Mouse (Mus musculus) lung, embryonic 14.5 days (tissue): ENCODE measurements around the gene Mgrn1. TPM values are rescaled to one million over a fixed set of nuclear protein-coding genes. Genes with fewer than 3 reads are reported as not detected.
A peak's percentile ranks its signal among the peaks of the same experiment; 100 is the strongest.

Experiments
- ATAC-seq: fragments of 200-750 bp; cut with Nextera tagmentation; 2 replicates; pipeline ENCODE4 v1.8.0; 2017; ENCODE audit warnings: mild to moderate bottlenecking, moderate TSS enrichment, moderate library complexity; ENCODE audit not compliant: insufficient read depth
- DNase-seq: peaks from one replicate; pipeline ENCODE4 v3.0.0-alpha.2; 2015
- H3K27ac ChIP-seq: fragments of 300-500 bp; sonication (generic); 2 replicates; pipeline ENCODE4 v1.5.1; 2014; ENCODE audit warnings: low read depth, mild to moderate bottlenecking, moderate library complexity
- H3K27me3 ChIP-seq: fragments of 300-500 bp; sonication (generic); 2 replicates; pipeline ENCODE4 v1.6.1; 2014; ENCODE audit warnings: low read length, control low read depth; ENCODE audit not compliant: insufficient read depth
- H3K36me3 ChIP-seq: fragments of 300-500 bp; sonication (generic); 2 replicates; pipeline ENCODE4 v1.6.1; 2014; ENCODE audit warnings: control low read depth; ENCODE audit not compliant: insufficient read depth
- H3K4me1 ChIP-seq: fragments of 300-500 bp; sonication (generic); 2 replicates; pipeline ENCODE4 v1.6.1; 2014; ENCODE audit warnings: antibody characterized with exemption, control low read depth; ENCODE audit not compliant: insufficient read depth
- H3K4me2 ChIP-seq: fragments of 300-500 bp; sonication (generic); 2 replicates; pipeline ENCODE4 v1.6.1; 2014; ENCODE audit warnings: mild to moderate bottlenecking
- H3K4me3 ChIP-seq: fragments of 300-500 bp; sonication (generic); 2 replicates; pipeline ENCODE4 v1.5.1; 2014; ENCODE audit warnings: low read depth, low read length
- H3K9ac ChIP-seq: fragments of 300-500 bp; sonication (generic); 2 replicates; pipeline ENCODE4 v1.6.1; 2014
- H3K9me3 ChIP-seq: fragments of 300-500 bp; sonication (generic); 2 replicates; pipeline ENCODE4 v1.6.1; 2016; ENCODE audit warnings: low read depth, low read length, control low read depth
- CTCF ChIP-seq: IDR thresholded peaks from 2 replicates; pipeline ENCODE4 v1.5.1; 2016; ENCODE audit warnings: antibody characterized with exemption, low read depth
- WGBS: fragments of 180-500 bp; shearing (Covaris S2); extraction: QIAGEN DNeasy Blood & Tissue Kit; methylation state at CpG from one replicate; pipeline ENCODE4 v1.1.7; 2014; 5-methylcytosine and 5-hydroxymethylcytosine counted together
- polyA plus RNA-seq: library from polyadenylated mRNA; unstranded; fragments of >200 nt; fragmentation: Nextera tagmentation; extraction: Ambion mirVana; gene quantifications from 2 replicates; pipeline ENCODE4 v1.2.1, GENCODE M21; 2014

The Mgrn1 gene
- polyA plus RNA-seq, 1 experiment from 2014 or later, result 88.8 TPM

GRCm38 (mm10) chr16:4965392-4966129, 79.5 kb downstream of the Mgrn1 start:
- H3K27ac ChIP-seq, result no peak overlapping the region
- no peak for DNase-seq
- H3K4me1 ChIP-seq, result 0 out of 2 replicates have a peak, but pooled peaks cover 3% of the 10 kb centered on the region
- H3K9me3 ChIP-seq, result no peaks in the 10 kb centered on the region
- no peak for ATAC-seq
- no peaks in the 10 kb centered on the region for H3K36me3 ChIP-seq
- H3K4me3 ChIP-seq, result no peak overlapping the region
- H3K27me3 ChIP-seq, result no peaks in the 10 kb centered on the region
- H3K9ac ChIP-seq, result no peak overlapping the region
- no peak for TF ChIP-seq CTCF
- H3K4me2 ChIP-seq, result peak overlapping the region; percentile 87
- WGBS, result 85% methylated on average over 8 of the region's 8 CpGs

DNA sequence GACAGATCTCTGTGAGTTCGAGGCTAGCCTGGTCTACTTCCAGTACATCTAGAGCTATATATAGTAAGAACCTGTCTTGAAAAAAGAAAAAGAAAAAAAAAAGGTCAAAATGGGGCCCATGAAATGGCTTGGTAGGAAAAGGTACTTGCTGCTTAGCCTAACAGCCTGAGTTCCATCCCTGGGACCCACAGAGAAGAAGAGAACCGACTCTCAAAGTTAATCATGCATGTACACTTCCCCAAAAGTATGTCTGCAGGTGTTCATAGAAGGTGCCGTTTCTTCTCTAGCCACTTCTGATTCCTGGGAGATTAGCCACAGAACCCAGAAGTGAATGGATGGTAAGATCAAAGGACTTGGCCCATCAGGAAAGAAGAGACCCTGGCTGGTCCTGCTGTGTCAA, 82.4 kb downstream of the Mgrn1 start:
- TF ChIP-seq CTCF, result no peak
- WGBS, result 75% methylated on average over 3 of the region's 3 CpGs
- Histone ChIP-seq H3K27ac (no peak overlapping the region), H3K4me2 (no peak overlapping the region), H3K27me3 (no peaks in the 10 kb centered on the region), H3K9me3 (no peaks in the 10 kb centered on the region), H3K36me3 (no peaks in the 10 kb centered on the region), H3K4me1 (0 out of 2 replicates have a peak, but pooled peaks cover under 1% of the 10 kb centered on the region), H3K9ac (no peak overlapping the region), H3K4me3 (no peak overlapping the region)
- ATAC-seq (no peak), DNase-seq (no peak)

DNA sequence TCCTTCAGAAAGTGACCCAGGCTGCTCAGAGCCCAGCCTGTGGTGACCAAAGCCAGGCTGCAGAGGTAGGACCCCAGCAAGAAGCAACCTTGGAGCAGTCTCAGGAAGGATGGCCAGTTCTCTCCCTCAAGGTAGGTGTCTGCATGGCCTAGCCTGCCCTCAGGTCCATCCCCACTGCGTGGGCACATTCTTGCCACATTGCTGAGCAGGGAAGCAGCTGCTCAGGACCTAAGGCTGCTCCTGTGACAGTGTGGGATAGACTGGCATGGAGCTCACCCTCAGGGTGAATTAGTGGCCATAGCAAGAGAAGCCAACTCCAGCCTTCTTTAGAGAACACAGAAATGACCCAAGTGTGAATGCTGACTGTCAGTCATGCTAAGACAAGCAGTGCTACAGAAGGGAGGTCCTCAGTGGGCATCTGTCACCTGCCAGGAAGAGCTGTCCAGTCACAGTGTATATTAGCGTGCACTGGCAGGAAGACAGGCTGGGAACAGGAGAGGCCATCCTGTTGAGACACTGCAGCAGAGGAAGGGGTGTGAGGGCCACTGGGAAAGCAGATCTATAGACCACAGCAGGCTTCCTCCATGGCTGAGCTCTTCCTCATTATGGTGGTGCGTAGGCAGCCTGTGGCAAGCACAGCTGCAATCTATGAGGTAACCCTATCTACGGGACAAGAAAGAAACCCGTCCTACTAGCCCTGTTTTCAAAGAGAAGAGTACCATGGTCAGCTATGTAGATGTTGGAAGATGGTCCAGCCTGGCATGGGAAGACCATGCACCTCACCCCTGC, 83.2 kb downstream of the Mgrn1 start:
- 82% methylated on average over 5 of the region's 5 CpGs for whole genome bisulfite sequencing
- H3K27me3 ChIP-seq, result no peaks in the 10 kb centered on the region

DNA sequence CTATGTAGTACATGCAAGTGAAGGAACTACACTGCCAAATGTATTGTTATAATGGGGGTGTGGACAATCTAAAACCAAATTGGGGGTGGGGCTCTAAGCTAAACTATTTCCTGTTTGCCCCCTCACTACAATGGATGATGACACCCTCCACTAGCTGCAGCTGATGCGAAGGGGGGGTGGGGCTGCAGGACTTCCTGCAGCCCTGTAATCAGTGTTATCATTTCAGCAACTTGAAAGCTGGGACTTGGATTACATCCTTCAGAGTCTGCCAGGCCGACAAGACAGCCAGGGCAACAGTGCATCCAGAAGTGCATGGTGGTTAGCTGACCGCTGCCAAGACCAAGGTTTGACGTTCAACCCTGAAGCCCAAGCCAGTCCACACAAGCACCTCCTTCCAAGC, 85.6 kb downstream of the Mgrn1 start:
- ATAC-seq (no peak), DNase-seq (peak; percentile 55)
- Histone ChIP-seq H3K4me3 (no peak overlapping the region), H3K36me3 (no peaks in the 10 kb centered on the region), H3K27me3 (no peaks in the 10 kb centered on the region), H3K9ac (no peak overlapping the region), H3K27ac (peak overlapping the region; percentile 33; the same call in 1 of the 2 replicates), H3K9me3 (no peaks in the 10 kb centered on the region), H3K4me2 (no peak overlapping the region), H3K4me1 (no peaks in the 10 kb centered on the region)
- 58% methylated on average over 4 of the region's 4 CpGs for WGBS
- no peak for TF ChIP-seq CTCF

More for the DNA sequence above, 83.2 kb downstream of the Mgrn1 start:
- ATAC-seq (no peak), DNase-seq (peak; percentile 8)
- no peaks in the 10 kb centered on the region for H3K9me3 ChIP-seq
- H3K4me2 ChIP-seq, result no peak overlapping the region
- H3K27ac ChIP-seq, result no peak overlapping the region
- H3K36me3 ChIP-seq, result no peaks in the 10 kb centered on the region
- H3K4me1 ChIP-seq, result no peaks in the 10 kb centered on the region
- no peak for TF ChIP-seq CTCF
- H3K4me3 ChIP-seq, result no peak overlapping the region
- no peak overlapping the region for H3K9ac ChIP-seq

DNA sequence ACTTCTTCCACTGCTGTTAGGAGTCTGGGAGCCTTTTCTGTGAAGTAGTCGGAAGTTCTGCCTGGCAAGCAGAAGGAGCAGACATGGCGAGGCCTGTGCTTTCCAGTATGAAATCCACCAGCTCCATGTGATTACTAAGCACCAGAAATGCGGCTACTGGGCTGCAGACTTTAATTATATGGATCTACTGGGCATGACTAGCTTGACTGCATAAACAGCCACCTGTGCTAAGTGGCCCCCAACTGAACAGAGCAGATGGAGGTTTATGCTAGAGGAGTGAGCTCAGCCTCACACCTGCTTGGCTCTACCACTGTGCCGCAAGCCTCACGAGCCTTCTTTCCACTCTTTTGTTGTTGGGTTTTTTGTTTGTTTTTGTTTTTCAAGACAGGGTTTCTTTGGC, 88.5 kb downstream of the Mgrn1 start:
- no peak overlapping the region for H3K9ac ChIP-seq
- H3K27ac ChIP-seq, result no peak overlapping the region
- ATAC-seq, result no peak
- no peaks in the 10 kb centered on the region for H3K27me3 ChIP-seq
- H3K36me3 ChIP-seq, result no peaks in the 10 kb centered on the region
- H3K9me3 ChIP-seq, result no peaks in the 10 kb centered on the region
- DNase-seq, result no peak
- WGBS, result 84% methylated on average over 5 of the region's 5 CpGs
- H3K4me3 ChIP-seq, result no peak overlapping the region
- no peaks in the 10 kb centered on the region for H3K4me1 ChIP-seq
- H3K4me2 ChIP-seq, result no peak overlapping the region
- TF ChIP-seq CTCF, result no peak

- TF ChIP-seq CTCF, result no peak
- ATAC-seq, result no peak
Measured at GRCm38 (mm10) chr16:4976180-4976579, 90.1 kb downstream of the Mgrn1 start.

DNA sequence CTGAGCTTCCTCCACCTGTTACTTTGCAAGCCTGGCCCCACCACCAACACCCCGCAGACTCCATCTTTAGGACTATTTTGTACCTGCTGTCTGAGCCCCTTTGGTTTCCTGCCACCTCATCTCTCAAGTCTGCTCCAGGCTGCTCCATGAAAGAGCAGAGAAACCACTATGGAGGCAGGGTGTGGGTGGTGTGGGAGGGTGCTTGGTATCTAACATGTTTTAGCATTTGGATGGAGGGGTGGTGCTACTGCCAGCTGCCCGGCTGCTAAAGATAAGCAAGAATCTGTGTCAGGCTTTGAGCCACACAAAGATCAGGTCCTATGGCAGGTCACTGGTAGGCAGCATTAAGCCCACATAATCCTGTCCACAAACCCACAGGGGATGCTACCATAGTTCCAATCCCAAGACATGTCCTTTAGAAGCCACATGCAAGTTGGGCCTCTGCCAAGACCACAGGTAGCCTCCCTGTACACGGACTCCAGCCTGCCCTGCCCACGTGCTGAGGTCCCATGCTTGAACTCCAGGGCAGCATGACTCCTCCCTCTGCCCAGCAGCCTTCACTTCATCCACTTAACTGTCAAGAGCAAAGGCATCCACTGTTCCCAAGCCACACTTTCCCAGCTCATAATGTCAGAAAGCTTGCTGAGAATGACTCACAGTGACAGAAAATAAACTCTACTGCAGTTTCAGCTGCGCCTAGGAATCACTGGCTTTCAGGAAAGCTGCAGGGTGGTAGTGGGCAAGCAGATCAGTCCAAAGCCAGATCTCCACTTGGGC, 92.4 kb downstream of the Mgrn1 start:
- H3K9me3 ChIP-seq, result no peaks in the 10 kb centered on the region
- no peaks in the 10 kb centered on the region for H3K27me3 ChIP-seq
- ATAC-seq (no peak), DNase-seq (peak; percentile 20)
- H3K9ac ChIP-seq, result no peak overlapping the region
- no peaks in the 10 kb centered on the region for H3K4me1 ChIP-seq
- no peaks in the 10 kb centered on the region for H3K36me3 ChIP-seq
- no peak overlapping the region for H3K27ac ChIP-seq
- no peak for TF ChIP-seq CTCF
- no peak overlapping the region for H3K4me3 ChIP-seq
- H3K4me2 ChIP-seq, result no peak overlapping the region
- WGBS, result 39% methylated on average over 5 of the region's 5 CpGs

More at GRCm38 (mm10) chr16:4976180-4976579, 90.1 kb downstream of the Mgrn1 start:
- H3K27me3 ChIP-seq, result no peaks in the 10 kb centered on the region
- no peaks in the 10 kb centered on the region for H3K9me3 ChIP-seq
- no peaks in the 10 kb centered on the region for H3K36me3 ChIP-seq
- H3K4me3 ChIP-seq, result no peak overlapping the region
- no peak overlapping the region for H3K4me2 ChIP-seq
- WGBS, result 60% methylated on average over 2 of the region's 2 CpGs
- no peak overlapping the region for H3K9ac ChIP-seq
- H3K4me1 ChIP-seq, result no peaks in the 10 kb centered on the region
- no peak for DNase-seq
- H3K27ac ChIP-seq, result no peak overlapping the region
